Mouse (Mus musculus): ENCODE data around the gene Adk. TPM values are rescaled to one million over a fixed set of nuclear protein-coding genes. Genes with fewer than 3 reads are reported as not detected.

The Adk gene
- polyA plus RNA-seq, 2 experiments, result 56.9 to 180 TPM

DNA sequence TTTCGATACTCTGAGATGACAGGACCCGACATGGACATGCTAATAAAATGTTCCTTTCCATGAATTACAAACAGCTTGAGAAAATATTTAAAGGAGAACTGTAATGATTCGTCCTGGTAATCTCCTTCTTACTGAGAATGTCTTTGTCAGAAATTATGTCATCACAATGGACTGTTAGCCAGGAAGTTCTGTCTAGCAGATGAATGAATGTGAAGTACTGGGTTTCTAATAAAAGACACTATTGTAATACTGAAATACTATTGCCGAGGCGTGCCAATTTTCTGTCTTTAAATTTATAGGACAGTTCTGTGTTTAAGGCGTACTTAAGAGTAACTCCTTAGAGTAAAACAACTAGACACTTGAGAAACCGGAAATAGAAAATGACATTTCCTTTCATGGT is 231.7 kb downstream of the Adk start:
- H3K9ac ChIP-seq (replicated peaks), result no peak overlapping the region
- H3K4me2 ChIP-seq (ENCODE audit: low read depth), result no peak overlapping the region
- H3K9me3 ChIP-seq (ENCODE audit: control insufficient read depth, low read length), result no peaks in the 10 kb centered on the region
- 64% methylated on average over 7 of the region's 7 CpGs for WGBS (ENCODE audit: insufficient replicate concordance)
- no peak overlapping the region for H3K27ac ChIP-seq
- no peak for DNase-seq (ENCODE audit: low read depth in 3 of 3, low spot score in 3 of 3)
- no peaks in the 10 kb centered on the region for H3K36me3 ChIP-seq (replicated peaks; ENCODE audit: control insufficient read depth, insufficient read depth, low read depth)
- H3K4me3 ChIP-seq (ENCODE audit: insufficient read depth in 1 of 2, low read depth in 2 of 2, low read length in 2 of 2), result no peak overlapping the region
- TF ChIP-seq CTCF (IDR thresholded peaks at IDR 0.05; ENCODE audit: low read depth) (no peak), EP300 (IDR thresholded peaks at IDR 0.05; ENCODE audit: low read depth) (no peak)
- no peaks in the 10 kb centered on the region for H3K27me3 ChIP-seq (ENCODE audit: control insufficient read depth, insufficient read depth, low read length)
- ATAC-seq (ENCODE audit: insufficient read depth), result no peak
- 0 out of 4 replicates have a peak, but pooled peaks cover 0 to 1% of the 10 kb centered on the region in 2 experiments for H3K4me1 ChIP-seq (replicated peaks; ENCODE audit: control insufficient read depth in 2 of 2, insufficient read depth in 2 of 2, low read length in 1 of 2)

DNA sequence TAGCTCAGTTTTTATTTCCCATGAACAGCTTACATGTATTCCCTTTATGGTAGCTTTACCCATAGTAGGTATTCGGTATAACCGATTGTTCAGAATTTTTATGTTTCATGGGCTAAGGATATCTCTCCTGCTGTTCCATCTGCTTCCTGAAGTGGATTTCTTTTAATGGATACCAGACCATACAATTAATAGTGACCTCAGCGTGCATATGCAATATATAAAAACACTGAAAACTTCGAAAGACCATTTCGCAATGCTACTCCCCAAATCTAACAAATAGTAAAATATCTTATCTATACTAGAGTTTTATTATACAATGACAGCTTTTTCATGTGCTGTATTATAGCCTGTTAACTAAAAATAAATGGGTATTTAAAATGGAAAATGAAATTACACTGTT is 232.5 kb downstream of the Adk start:
- no peak overlapping the region for H3K4me2 ChIP-seq (ENCODE audit: low read depth)
- H3K9me3 ChIP-seq (ENCODE audit: control insufficient read depth, low read length), result no peaks in the 10 kb centered on the region
- H3K36me3 ChIP-seq (replicated peaks; ENCODE audit: control insufficient read depth, insufficient read depth, low read depth), result no peaks in the 10 kb centered on the region
- TF ChIP-seq CTCF (IDR thresholded peaks at IDR 0.05; ENCODE audit: low read depth), result no peak
- no peak for TF ChIP-seq EP300 (IDR thresholded peaks at IDR 0.05; ENCODE audit: low read depth)
- no peak for DNase-seq (ENCODE audit: low read depth in 3 of 3, low spot score in 3 of 3)
- WGBS (ENCODE audit: insufficient replicate concordance), result 84% methylated on average over 5 of the region's 5 CpGs
- no peaks in the 10 kb centered on the region for H3K27me3 ChIP-seq (ENCODE audit: control insufficient read depth, insufficient read depth, low read length)
- ATAC-seq (ENCODE audit: insufficient read depth), result no peak
- 0 out of 4 replicates have a peak, but pooled peaks cover 0 to 1% of the 10 kb centered on the region in 2 experiments for H3K4me1 ChIP-seq (replicated peaks; ENCODE audit: control insufficient read depth in 2 of 2, insufficient read depth in 2 of 2, low read length in 1 of 2)
- no peak overlapping the region for H3K4me3 ChIP-seq (ENCODE audit: insufficient read depth in 1 of 2, low read depth in 2 of 2, low read length in 2 of 2)
- no peak overlapping the region for H3K9ac ChIP-seq (replicated peaks)
- H3K27ac ChIP-seq, result no peak overlapping the region

GRCm38 (mm10) chr14:21286274-21286673 is 233.9 kb downstream of the Adk start:
- Histone ChIP-seq H3K4me2 (ENCODE audit: low read depth) (no peak overlapping the region), H3K9me3 (ENCODE audit: control insufficient read depth, low read length) (no peaks in the 10 kb centered on the region), H3K9ac (replicated peaks) (no peak overlapping the region), H3K27me3 (ENCODE audit: control insufficient read depth, insufficient read depth, low read length) (no peaks in the 10 kb centered on the region), H3K27ac (no peak overlapping the region), H3K4me1 (replicated peaks; ENCODE audit: control insufficient read depth in 2 of 2, insufficient read depth in 2 of 2, low read length in 1 of 2) (no peaks in the 10 kb centered on the region), H3K36me3 (replicated peaks; ENCODE audit: control insufficient read depth, insufficient read depth, low read depth) (no peaks in the 10 kb centered on the region), H3K4me3 (ENCODE audit: insufficient read depth in 1 of 2, low read depth in 2 of 2, low read length in 2 of 2) (no peak overlapping the region)
- TF ChIP-seq EP300 (IDR thresholded peaks at IDR 0.05; ENCODE audit: low read depth), result no peak
- TF ChIP-seq CTCF (IDR thresholded peaks at IDR 0.05; ENCODE audit: low read depth), result no peak
- ATAC-seq (ENCODE audit: insufficient read depth) (no peak), DNase-seq (ENCODE audit: low read depth in 3 of 3, low spot score in 3 of 3) (no peak)
- WGBS (ENCODE audit: insufficient replicate concordance), result 81% methylated on average over 7 of the region's 7 CpGs

GRCm38 (mm10) chr14:21287726-21288442 is 235.5 kb downstream of the Adk start:
- Histone ChIP-seq H3K4me1 (replicated peaks; ENCODE audit: control insufficient read depth in 2 of 2, insufficient read depth in 2 of 2, low read length in 1 of 2) (no peaks in the 10 kb centered on the region), H3K27ac (no peak overlapping the region), H3K4me2 (ENCODE audit: low read depth) (no peak overlapping the region), H3K36me3 (replicated peaks; ENCODE audit: control insufficient read depth, insufficient read depth, low read depth) (no peaks in the 10 kb centered on the region), H3K9me3 (ENCODE audit: control insufficient read depth, low read length) (no peaks in the 10 kb centered on the region), H3K27me3 (ENCODE audit: control insufficient read depth, insufficient read depth, low read length) (no peaks in the 10 kb centered on the region), H3K9ac (replicated peaks) (no peak overlapping the region), H3K4me3 (ENCODE audit: insufficient read depth in 1 of 2, low read depth in 2 of 2, low read length in 2 of 2) (no peak overlapping the region)
- TF ChIP-seq CTCF (IDR thresholded peaks at IDR 0.05; ENCODE audit: low read depth) (no peak), EP300 (IDR thresholded peaks at IDR 0.05; ENCODE audit: low read depth) (no peak)
- 69% methylated on average over 9 of the region's 9 CpGs for WGBS (ENCODE audit: insufficient replicate concordance)
- DNase-seq (ENCODE audit: low read depth in 3 of 3, low spot score in 3 of 3) (no peak), ATAC-seq (ENCODE audit: insufficient read depth) (no peak)

DNA sequence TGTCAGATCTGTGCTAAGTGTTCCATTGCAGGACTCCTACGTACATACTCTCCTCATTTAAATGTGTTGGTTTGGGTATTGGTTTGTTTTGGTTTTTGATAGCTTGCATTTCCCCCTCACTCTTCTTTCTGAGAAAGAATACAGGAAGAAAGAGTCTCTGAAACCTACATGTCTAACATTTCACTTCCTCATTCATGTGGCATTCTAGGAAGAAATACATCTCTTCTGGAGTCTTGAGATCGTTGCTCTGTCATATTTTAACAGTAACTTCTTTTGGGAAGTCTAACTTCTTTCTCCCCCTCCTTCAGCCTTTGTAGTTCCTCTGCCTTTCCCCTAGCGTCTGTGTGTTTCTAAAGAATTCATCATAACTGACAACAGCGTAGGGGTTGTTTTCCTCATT is 247.4 kb downstream of the Adk start:
- H3K36me3 ChIP-seq (replicated peaks; ENCODE audit: control insufficient read depth, insufficient read depth, low read depth), result no peaks in the 10 kb centered on the region
- H3K9ac ChIP-seq (replicated peaks), result no peak overlapping the region
- no peak overlapping the region for H3K27ac ChIP-seq
- no peak overlapping the region for H3K4me2 ChIP-seq (ENCODE audit: low read depth)
- DNase-seq (ENCODE audit: low read depth in 3 of 3, low spot score in 3 of 3), result no peak
- 46% methylated on average over 4 of the region's 4 CpGs for WGBS (ENCODE audit: insufficient replicate concordance)
- ATAC-seq (ENCODE audit: insufficient read depth), result no peak
- no peaks in the 10 kb centered on the region for H3K9me3 ChIP-seq (ENCODE audit: control insufficient read depth, low read length)
- TF ChIP-seq CTCF (IDR thresholded peaks at IDR 0.05; ENCODE audit: low read depth) (no peak), EP300 (IDR thresholded peaks at IDR 0.05; ENCODE audit: low read depth) (no peak)
- H3K27me3 ChIP-seq (ENCODE audit: control insufficient read depth, insufficient read depth, low read length), result no peaks in the 10 kb centered on the region
- no peak overlapping the region for H3K4me3 ChIP-seq (ENCODE audit: insufficient read depth in 1 of 2, low read depth in 2 of 2, low read length in 2 of 2)
- no peaks in the 10 kb centered on the region for H3K4me1 ChIP-seq (replicated peaks; ENCODE audit: control insufficient read depth in 2 of 2, insufficient read depth in 2 of 2, low read length in 1 of 2)

All from liver, embryonic 14.5 days (tissue).